24 mouse cellular contexts compared by ENCODE assay signal in the genomic region with DNA sequence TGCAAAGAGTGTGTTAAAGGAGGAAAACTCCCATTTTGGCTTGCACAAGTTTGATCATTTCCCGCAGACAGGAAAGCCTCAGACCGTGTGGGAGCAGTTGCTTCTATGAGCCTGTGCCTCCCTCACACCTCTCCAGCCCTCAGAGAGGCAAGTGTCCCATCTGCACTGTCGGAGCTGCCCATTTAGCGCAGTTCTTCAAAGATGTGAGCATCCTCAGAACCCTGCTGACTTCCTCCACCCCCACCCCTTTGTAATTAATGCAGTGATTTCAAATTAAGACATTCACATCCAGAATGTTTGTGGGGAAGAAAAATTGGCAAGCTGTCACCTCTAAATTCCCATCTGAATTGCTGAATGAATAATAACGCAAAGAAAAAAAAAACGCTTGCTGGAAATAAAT. TPM values are rescaled to one million over a fixed set of nuclear protein-coding genes. Genes with fewer than 3 reads are reported as not detected.
DNase-seq lines count a peak whose midpoint lies in the region; ATAC-seq and TF ChIP-seq lines count a peak whose summit lies in the region.
"Had no signal": no experiment of that assay in that cellular context is flagged by ENCODE, and none has a peak within 500 bp of the region (broad histone marks: within the 10 kb centered on the region; RNA-seq: fewer than 3 reads in every experiment).

No protein-coding gene starts in this region.

- H3K4me2 ChIP-seq in midbrain, embryonic 14.5 days (ENCODE audit: low read length), result no peak overlapping the region
- H3K4me2 ChIP-seq in forebrain, postnatal 0 days (ENCODE audit: low read depth), result no peak overlapping the region
- no peak overlapping the region for H3K4me2 ChIP-seq in midbrain, postnatal 0 days (ENCODE audit: low read depth, low read length, poor library complexity, severe bottlenecking)
- H3K4me2 ChIP-seq: hindbrain, embryonic 15.5 days; limb, embryonic 13.5 days; liver, embryonic 15.5 days had no signal

- DNase-seq in heart, adult 11 months, result peak; percentile 21
- DNase-seq in heart, embryonic 10.5 days (ENCODE audit: low spot score), result no peak
- DNase-seq in midbrain, embryonic 14.5 days, result peak; percentile 67
- no peak for DNase-seq in midbrain, embryonic 10.5 days (ENCODE audit: low spot score)
- peak; percentile 65 for DNase-seq in forebrain, postnatal 0 days
- DNase-seq in midbrain, postnatal 0 days (ENCODE audit: low spot score), result peak; percentile 56
- no peak for DNase-seq in thymus, postnatal 0 days (ENCODE audit: low spot score)
- no peak for DNase-seq in limb, embryonic 10.5 days (ENCODE audit: low spot score)
- DNase-seq: adrenal gland, postnatal 25 days; B cell, adult 2 months; cerebellum, adult 9-10 months; gastrocnemius, postnatal 10 days; heart, adult 2 months; kidney, postnatal 4 days had no signal

- WGBS in heart, embryonic 10.5 days, result 59% methylated on average over 6 of the region's 6 CpGs
- WGBS in midbrain, embryonic 14.5 days, result 38% methylated on average over 6 of the region's 6 CpGs
- 72% methylated on average over 6 of the region's 6 CpGs for WGBS in midbrain, embryonic 10.5 days
- WGBS in forebrain, postnatal 0 days, result 27% methylated on average over 6 of the region's 6 CpGs
- 36% methylated on average over 6 of the region's 6 CpGs for WGBS in midbrain, postnatal 0 days
- WGBS in limb, embryonic 10.5 days, result 56% methylated on average over 6 of the region's 6 CpGs

- H3K27ac ChIP-seq in heart, embryonic 10.5 days, result no peak overlapping the region
- 0 out of 2 replicates have a peak overlapping the region, but pooled peaks have one; percentile 37 for H3K27ac ChIP-seq in midbrain, embryonic 14.5 days (replicated peaks; ENCODE audit: low read depth, low read length)
- H3K27ac ChIP-seq in midbrain, embryonic 10.5 days (replicated peaks), result no peak overlapping the region
- H3K27ac ChIP-seq in forebrain, postnatal 0 days (ENCODE audit: low read depth, low read length), result peak overlapping the region; percentile 40
- H3K27ac ChIP-seq in midbrain, postnatal 0 days (ENCODE audit: low read depth, low read length), result no peak overlapping the region
- no peak overlapping the region for H3K27ac ChIP-seq in limb, embryonic 10.5 days
- H3K27ac ChIP-seq: heart, adult 2 months; hindbrain, embryonic 15.5 days; left cerebral cortex, adult 2 months; limb, embryonic 13.5 days; liver, embryonic 15.5 days had no signal

- H3K9ac ChIP-seq in midbrain, embryonic 14.5 days (replicated peaks; ENCODE audit: low read length), result no peak overlapping the region
- no peak overlapping the region for H3K9ac ChIP-seq in forebrain, postnatal 0 days
- no peak overlapping the region for H3K9ac ChIP-seq in midbrain, postnatal 0 days (replicated peaks; ENCODE audit: low read length, poor library complexity, severe bottlenecking)
- H3K9ac ChIP-seq: hindbrain, embryonic 15.5 days; limb, embryonic 13.5 days; liver, embryonic 15.5 days had no signal

- no peaks in the 10 kb centered on the region for H3K27me3 ChIP-seq in heart, embryonic 10.5 days (ENCODE audit: insufficient read depth, poor library complexity, severe bottlenecking)
- no peaks in the 10 kb centered on the region for H3K27me3 ChIP-seq in midbrain, embryonic 14.5 days (ENCODE audit: control insufficient read depth, insufficient read depth, low read length)
- peaks cover 4% of the 10 kb centered on the region; the same call in 1 of the 2 replicates for H3K27me3 ChIP-seq in midbrain, embryonic 10.5 days (ENCODE audit: low read depth, poor library complexity, severe bottlenecking)
- no peaks in the 10 kb centered on the region for H3K27me3 ChIP-seq in forebrain, postnatal 0 days (ENCODE audit: insufficient read depth, low read length)
- no peaks in the 10 kb centered on the region for H3K27me3 ChIP-seq in midbrain, postnatal 0 days (ENCODE audit: insufficient read depth, low read length)
- no peaks in the 10 kb centered on the region for H3K27me3 ChIP-seq in limb, embryonic 10.5 days (ENCODE audit: low read depth, poor library complexity, severe bottlenecking)
- H3K27me3 ChIP-seq: hindbrain, embryonic 15.5 days; limb, embryonic 13.5 days; liver, embryonic 15.5 days had no signal

- TF ChIP-seq CTCF in forebrain, postnatal 0 days (IDR thresholded peaks at IDR 0.05; ENCODE audit: low read depth), result no peak
- TF ChIP-seq CTCF in midbrain, postnatal 0 days (IDR thresholded peaks at IDR 0.05), result no peak

- no peak for ATAC-seq in midbrain, embryonic 14.5 days (ENCODE audit: low FRiP score, low TSS enrichment)
- peak; percentile 52; the same call in 1 of the 2 replicates for ATAC-seq in forebrain, postnatal 0 days
- ATAC-seq in midbrain, postnatal 0 days (ENCODE audit: low FRiP score), result no peak
- ATAC-seq: lung, postnatal 0 days had no signal

- H3K4me3 ChIP-seq in heart, embryonic 10.5 days, result no peak overlapping the region
- H3K4me3 ChIP-seq in midbrain, embryonic 14.5 days (replicated peaks; ENCODE audit: low read depth, low read length), result no peak overlapping the region
- H3K4me3 ChIP-seq in midbrain, embryonic 10.5 days, result no peak overlapping the region
- H3K4me3 ChIP-seq in forebrain, postnatal 0 days (ENCODE audit: low read depth, low read length), result no peak overlapping the region
- no peak overlapping the region for H3K4me3 ChIP-seq in midbrain, postnatal 0 days (ENCODE audit: low read depth, low read length)
- H3K4me3 ChIP-seq in limb, embryonic 10.5 days, result no peak overlapping the region
- H3K4me3 ChIP-seq: heart, adult 2 months; hindbrain, embryonic 15.5 days; left cerebral cortex, adult 2 months; limb, embryonic 13.5 days; liver, embryonic 15.5 days had no signal

- H3K4me1 ChIP-seq in heart, embryonic 10.5 days, result peaks cover 21% of the 10 kb centered on the region
- peaks cover 40% of the 10 kb centered on the region for H3K4me1 ChIP-seq in midbrain, embryonic 14.5 days (ENCODE audit: control insufficient read depth, insufficient read depth, low read length)
- H3K4me1 ChIP-seq in midbrain, embryonic 10.5 days, result peaks cover 48% of the 10 kb centered on the region
- H3K4me1 ChIP-seq in forebrain, postnatal 0 days (ENCODE audit: insufficient read depth), result peaks cover 6% of the 10 kb centered on the region; the same call in 1 of the 2 replicates
- 0 out of 2 replicates have a peak, but pooled peaks cover 5% of the 10 kb centered on the region for H3K4me1 ChIP-seq in midbrain, postnatal 0 days (ENCODE audit: insufficient read depth, low read length)
- H3K4me1 ChIP-seq in limb, embryonic 10.5 days, result peaks cover 43% of the 10 kb centered on the region
- H3K4me1 ChIP-seq: liver, embryonic 15.5 days had no signal

- no peaks in the 10 kb centered on the region for H3K36me3 ChIP-seq in heart, embryonic 10.5 days
- no peaks in the 10 kb centered on the region for H3K36me3 ChIP-seq in midbrain, embryonic 14.5 days (ENCODE audit: control insufficient read depth, insufficient read depth, low read length)
- H3K36me3 ChIP-seq in midbrain, embryonic 10.5 days, result no peaks in the 10 kb centered on the region
- H3K36me3 ChIP-seq in forebrain, postnatal 0 days (ENCODE audit: insufficient read depth), result no peaks in the 10 kb centered on the region
- no peaks in the 10 kb centered on the region for H3K36me3 ChIP-seq in midbrain, postnatal 0 days (ENCODE audit: insufficient read depth, low read length)
- no peaks in the 10 kb centered on the region for H3K36me3 ChIP-seq in limb, embryonic 10.5 days
- H3K36me3 ChIP-seq: hindbrain, embryonic 15.5 days; limb, embryonic 13.5 days; liver, embryonic 15.5 days had no signal

- H3K9me3 ChIP-seq in heart, embryonic 10.5 days, result no peaks in the 10 kb centered on the region
- no peaks in the 10 kb centered on the region for H3K9me3 ChIP-seq in midbrain, embryonic 14.5 days (ENCODE audit: control insufficient read depth, low read length)
- no peaks in the 10 kb centered on the region for H3K9me3 ChIP-seq in midbrain, embryonic 10.5 days (replicated peaks)
- H3K9me3 ChIP-seq in forebrain, postnatal 0 days (ENCODE audit: low read length), result no peaks in the 10 kb centered on the region
- no peaks in the 10 kb centered on the region for H3K9me3 ChIP-seq in midbrain, postnatal 0 days (ENCODE audit: low read length)
- H3K9me3 ChIP-seq in limb, embryonic 10.5 days (replicated peaks), result no peaks in the 10 kb centered on the region
- H3K9me3 ChIP-seq: hindbrain, embryonic 15.5 days; limb, embryonic 13.5 days; liver, embryonic 15.5 days had no signal

RNA-seq across cellular contexts. Expression of a gene that starts 12.8 kb away (rescaled TPM):
- polyA plus RNA-seq in heart, embryonic 10.5 days (2016; fragmentation: Nextera tagmentation; extraction: Ambion mirVana), result not detected in 2 replicates
- polyA plus RNA-seq in midbrain, embryonic 14.5 days (2014; fragmentation: Nextera tagmentation; extraction: Ambion mirVana), result not detected in 2 replicates
- polyA plus RNA-seq in midbrain, embryonic 10.5 days (2016; fragmentation: Nextera tagmentation; extraction: Ambion mirVana), result not detected in 2 replicates
- total RNA-seq in forebrain, postnatal 0 days (2014; rRNA removed), result not detected in 2 replicates
- not detected in 2 replicates for polyA plus RNA-seq in forebrain, postnatal 0 days (2015; fragmentation: Nextera tagmentation; extraction: Ambion mirVana)
- not detected in 2 replicates for total RNA-seq in midbrain, postnatal 0 days (2014; rRNA removed)
- not detected in 2 replicates for polyA plus RNA-seq in midbrain, postnatal 0 days (2015; fragmentation: Nextera tagmentation; extraction: Ambion mirVana)
- not detected in 2 replicates for polyA plus RNA-seq in thymus, postnatal 0 days (2015; fragmentation: Nextera tagmentation; extraction: Ambion mirVana)
- polyA plus RNA-seq in limb, embryonic 10.5 days (2016; fragmentation: Nextera tagmentation; extraction: Ambion mirVana), result not detected in 2 replicates
- total RNA-seq: adrenal gland, postnatal 25 days; gastrocnemius, postnatal 10 days; heart, adult 2 months; left cerebral cortex, adult 2 months; megakaryocyte progenitor cell, adult 5-6 weeks had no signal
- polyA plus RNA-seq: embryonic facial prominence, embryonic 14.5 days; heart, adult 2 months; heart, embryonic 16.5 days; hindbrain, embryonic 15.5 days; kidney, adult 2 months; limb, embryonic 13.5 days; liver, embryonic 15.5 days; neural tube, embryonic 14.5 days had no signal

Comparison
In these comparisons a context has a peak if more than half of its experiments do, and no peak if none do; other contexts are left out.
1. DNase-seq: peak in heart, adult 11 months (single experiment), midbrain, embryonic 14.5 days (single experiment), forebrain, postnatal 0 days (single experiment) and midbrain, postnatal 0 days (single experiment); none in heart, embryonic 10.5 days (single experiment), midbrain, embryonic 10.5 days (single experiment), thymus, postnatal 0 days (single experiment) and limb, embryonic 10.5 days (single experiment).
2. H3K27ac ChIP-seq: peak in midbrain, embryonic 14.5 days (single experiment) and forebrain, postnatal 0 days (single experiment); none in heart, embryonic 10.5 days (single experiment), midbrain, embryonic 10.5 days (single experiment), midbrain, postnatal 0 days (single experiment) and limb, embryonic 10.5 days (single experiment).